Mouse (Mus musculus) 3134 (cell line): ENCODE measurements around the gene Fam107b.

ENCODE experiments used
- DNase-seq: peaks from one replicate; pipeline ENCODE4 v3.0.0-alpha.2; 2011; ENCODE audit warnings: low spot score; ENCODE audit not compliant: insufficient read length; ENCODE audit errors: extremely low read depth

The Fam107b gene

GRCm38 (mm10) chr2:3603181-3603580 lies 32.9 kb downstream of the Fam107b start:
- no peak for DNase-seq

DNA sequence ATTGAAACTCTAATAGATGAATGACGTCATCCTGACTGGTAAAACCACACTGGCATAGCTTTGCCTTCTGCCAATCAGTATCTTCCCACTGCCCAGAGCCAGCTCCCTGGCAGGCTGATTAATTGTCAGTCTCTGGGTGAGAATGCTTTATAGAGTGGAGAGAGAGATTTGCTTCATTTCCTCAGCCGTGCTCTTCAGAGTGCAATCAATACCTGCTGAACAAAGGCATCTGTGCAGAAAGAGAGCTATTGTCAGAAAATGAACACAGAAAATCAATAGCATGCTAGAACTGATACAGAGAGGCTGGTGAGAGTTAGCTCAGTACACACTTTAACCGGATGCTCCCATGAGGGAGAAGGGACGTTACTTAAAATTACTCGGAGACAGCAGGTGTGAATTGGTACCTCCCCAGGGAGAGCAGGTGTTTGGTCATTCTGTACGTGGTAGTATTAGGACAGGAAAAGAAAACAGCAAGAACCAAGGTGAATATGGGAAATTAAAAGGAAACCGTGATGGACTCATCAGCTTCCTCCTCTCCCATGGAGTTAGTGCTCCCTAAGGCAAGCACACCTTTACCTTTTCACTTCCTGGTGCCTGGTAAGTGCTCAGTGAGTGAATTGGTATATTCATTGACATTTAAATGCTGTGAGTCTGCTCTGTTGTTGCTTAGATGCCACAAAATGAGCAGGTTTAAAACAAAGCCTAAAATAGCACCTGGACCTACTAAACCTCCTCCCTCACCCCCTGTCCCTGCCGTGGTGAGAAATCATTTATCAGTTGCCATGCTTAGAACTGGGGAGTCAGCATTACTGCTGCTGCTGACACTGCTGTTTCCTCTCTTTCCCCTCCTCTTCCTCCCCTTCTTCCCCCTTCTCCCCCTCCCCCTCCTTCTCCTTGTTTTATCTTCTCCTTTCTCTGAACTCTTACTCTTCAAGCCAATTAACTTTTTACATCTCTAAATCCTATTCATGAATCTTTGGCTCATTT lies 38.9 kb downstream of the Fam107b start:
- no peak for DNase-seq

DNA sequence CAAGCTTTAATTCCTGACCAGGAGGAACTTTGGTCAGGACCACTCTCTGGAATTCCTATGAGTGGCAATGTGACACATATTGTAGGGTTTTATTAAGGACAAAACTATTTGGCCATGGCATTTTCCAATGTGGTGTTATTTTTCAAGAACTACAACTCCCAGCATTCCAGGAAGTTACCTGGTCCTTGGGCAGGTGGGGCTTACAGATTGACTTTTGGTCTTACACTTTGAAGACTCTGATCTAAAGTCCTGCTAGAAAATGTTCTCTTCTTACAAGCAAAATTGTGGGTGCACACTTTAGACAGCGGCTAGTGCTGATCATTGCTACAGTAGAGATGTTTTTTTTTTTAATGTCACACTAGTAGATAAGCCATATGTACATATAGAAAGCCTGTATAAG lies 48.2 kb downstream of the Fam107b start:
- no peak for DNase-seq

GRCm38 (mm10) chr2:3621568-3621967 lies 51.3 kb downstream of the Fam107b start:
- DNase-seq, result no peak

- DNase-seq, result no peak
Observed at GRCm38 (mm10) chr2:3622158-3622557, 51.9 kb downstream of the Fam107b start.

DNA sequence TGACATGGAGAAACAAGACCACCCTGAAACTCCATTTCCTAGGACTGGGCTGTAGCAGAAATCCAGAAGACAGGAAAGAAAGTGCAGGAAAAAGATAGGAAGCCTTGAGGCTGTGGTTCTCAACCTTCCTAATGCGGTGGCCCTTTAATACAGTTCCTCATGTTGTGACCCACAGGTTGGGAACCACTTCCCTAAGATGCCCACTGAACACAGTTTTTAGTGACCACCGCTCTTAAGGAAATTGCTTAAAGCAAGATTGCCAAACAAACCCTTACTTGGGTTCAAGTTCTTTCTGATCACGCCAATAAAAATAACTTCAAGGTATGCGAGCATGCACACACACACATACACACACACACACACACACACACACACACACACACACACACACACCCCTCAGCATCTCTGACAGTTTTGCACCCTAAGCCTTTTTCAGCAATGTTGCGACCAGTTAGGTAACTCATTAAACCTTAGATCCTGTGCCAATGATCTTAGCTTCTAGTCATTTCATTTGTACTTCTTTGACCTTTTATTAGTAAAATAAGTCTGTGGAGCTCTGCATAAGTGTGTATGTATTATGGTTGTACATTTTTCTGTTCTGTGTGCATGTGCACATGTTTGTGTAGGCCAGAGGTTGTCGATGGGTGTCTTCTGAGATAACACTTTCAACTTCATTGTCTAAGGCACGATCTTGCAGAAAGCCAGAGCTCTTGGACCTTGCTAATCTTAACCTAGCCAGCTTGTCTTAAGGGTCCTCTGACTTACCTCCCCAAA lies 53.1 kb downstream of the Fam107b start:
- no peak for DNase-seq

- DNase-seq, result no peak
Observed at GRCm38 (mm10) chr2:3623981-3624584, 53.8 kb downstream of the Fam107b start.

- DNase-seq, result no peak
Observed at GRCm38 (mm10) chr2:3629096-3629495, 58.8 kb downstream of the Fam107b start.

DNA sequence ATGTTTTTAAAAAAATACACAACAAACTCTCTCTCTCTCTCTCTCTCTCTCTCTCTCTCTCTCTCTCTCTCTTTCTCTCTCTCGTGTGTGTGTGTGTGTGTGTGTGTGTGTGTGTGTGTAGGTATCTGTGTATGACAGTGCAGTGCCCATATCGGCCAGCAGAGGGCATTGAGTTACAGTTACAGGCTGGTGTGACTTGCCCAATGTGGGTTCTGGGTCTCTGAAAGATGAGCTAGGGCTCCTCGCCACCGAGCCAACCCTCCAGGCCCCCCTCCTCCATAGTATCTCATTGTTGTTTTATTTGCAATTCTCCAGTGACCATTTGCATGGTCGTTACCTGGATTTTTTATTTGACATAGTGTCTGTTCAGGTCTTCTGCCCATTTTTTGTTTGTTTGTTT lies 59.5 kb downstream of the Fam107b start:
- DNase-seq, result no peak

- DNase-seq, result no peak
Observed at GRCm38 (mm10) chr2:3630769-3631477, 60.6 kb downstream of the Fam107b start.

- DNase-seq, result no peak
Observed at GRCm38 (mm10) chr2:3633137-3633536, 62.8 kb downstream of the Fam107b start.

DNA sequence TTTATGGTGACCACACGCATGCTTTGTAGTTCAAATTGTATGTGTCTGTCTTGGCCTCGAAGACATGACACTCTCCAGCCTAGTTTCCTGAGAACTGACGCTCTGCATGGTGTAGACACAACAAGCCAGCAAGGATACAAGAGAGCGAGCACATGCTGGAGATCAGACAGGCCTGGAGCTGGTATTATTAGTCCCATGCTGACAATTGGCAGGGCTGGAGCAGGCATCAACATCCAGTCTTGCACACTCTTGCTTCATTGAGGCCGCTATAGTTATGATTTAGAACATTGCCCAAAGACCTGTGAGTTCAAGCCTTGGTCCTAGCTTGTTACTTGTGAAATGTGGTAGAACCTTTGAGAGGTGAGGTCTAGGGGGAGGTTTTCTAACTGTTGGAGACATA lies 66.5 kb downstream of the Fam107b start:
- no peak for DNase-seq

DNA sequence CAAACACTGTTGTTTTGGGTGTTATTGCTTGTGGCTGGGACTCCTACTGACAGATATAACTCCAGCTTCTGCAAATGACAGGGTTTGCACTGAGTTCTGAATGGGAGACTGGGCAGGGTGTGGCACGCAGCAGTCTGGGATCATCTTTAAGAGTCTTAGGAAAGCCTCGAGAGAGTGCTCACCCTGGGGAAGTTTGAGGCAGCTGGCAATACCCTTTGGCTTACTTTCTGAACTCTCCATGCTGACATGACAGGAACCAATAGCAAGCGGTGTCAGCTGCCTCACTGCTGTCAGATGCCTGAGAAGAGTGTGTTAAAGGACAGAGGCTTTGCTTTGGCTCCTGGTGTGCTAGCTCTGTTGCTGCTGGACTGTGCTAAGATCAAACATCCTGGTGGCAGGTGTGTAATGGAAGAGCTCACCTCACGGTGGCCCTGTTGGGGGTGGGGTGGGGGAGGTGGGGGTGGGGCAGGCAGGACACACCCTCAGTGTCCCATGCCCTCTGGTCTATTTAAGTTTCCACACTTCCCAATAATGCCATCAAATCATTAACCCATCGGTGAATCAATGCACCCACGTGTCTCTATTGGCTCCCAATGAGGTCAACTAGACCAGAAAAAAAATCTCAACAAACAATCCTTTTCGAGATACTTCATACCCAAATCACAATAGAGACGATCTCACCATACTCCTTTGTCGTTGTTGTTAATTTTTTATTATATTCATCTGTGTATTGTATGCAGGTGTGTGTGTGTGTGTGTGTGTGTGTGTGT lies 70.9 kb downstream of the Fam107b start:
- no peak for DNase-seq

GRCm38 (mm10) chr2:3642949-3643348 lies 72.7 kb downstream of the Fam107b start:
- no peak for DNase-seq

- no peak for DNase-seq
Observed at GRCm38 (mm10) chr2:3645741-3646140, 75.5 kb downstream of the Fam107b start.

DNA sequence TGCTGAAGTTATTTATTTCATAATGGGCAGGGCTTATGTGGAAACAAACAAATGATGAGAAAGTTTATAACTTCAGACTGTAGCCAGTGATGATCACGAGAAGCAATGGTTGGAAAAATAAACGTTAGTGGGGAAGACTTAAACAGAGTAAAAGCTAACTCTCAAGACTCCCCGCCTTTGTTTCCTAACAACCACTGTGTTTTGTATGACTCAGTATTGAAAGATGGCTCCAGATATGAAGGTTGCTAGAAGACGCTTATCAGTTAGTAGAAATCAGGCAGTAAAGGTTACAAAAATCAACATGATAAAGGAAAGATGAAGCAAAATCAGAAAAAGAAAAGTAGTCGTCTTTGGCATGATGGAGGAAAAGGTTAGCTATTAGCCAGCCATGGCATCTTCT lies 78.9 kb downstream of the Fam107b start:
- DNase-seq, result no peak

- no peak for DNase-seq
Observed at GRCm38 (mm10) chr2:3654606-3655005, 84.3 kb downstream of the Fam107b start.

DNA sequence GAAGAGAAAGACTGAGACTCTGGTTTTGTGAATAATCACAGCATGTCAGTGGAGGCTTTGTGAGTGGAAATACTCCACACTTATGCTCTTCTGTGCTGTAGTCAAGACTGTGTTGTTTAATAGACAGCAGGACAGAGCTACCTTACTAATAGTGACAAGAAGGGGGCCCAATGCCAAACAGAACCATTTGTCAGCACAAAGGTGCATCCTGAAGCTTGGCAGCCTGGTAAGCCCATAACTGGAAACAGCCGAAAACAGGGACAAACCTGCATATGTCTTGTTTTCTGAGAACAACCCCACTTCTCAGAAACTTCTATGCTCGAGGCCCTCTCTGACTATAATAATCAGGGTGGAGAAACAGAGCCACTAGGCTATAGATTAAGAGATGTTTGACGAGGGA lies 85.8 kb downstream of the Fam107b start:
- DNase-seq, result no peak

GRCm38 (mm10) chr2:3656834-3657233 lies 86.5 kb downstream of the Fam107b start:
- DNase-seq, result no peak

- no peak for DNase-seq
Observed at GRCm38 (mm10) chr2:3657376-3657775, 87.1 kb downstream of the Fam107b start.
